Mouse (Mus musculus): ENCODE results near the gene Nutf2. TPM values are rescaled to one million over a fixed set of nuclear protein-coding genes. Genes with fewer than 3 reads are reported as not detected.

Nutf2 gene
- polyA plus RNA-seq (2012; rRNA removed) = 59.4 and 65.4 TPM in 2 replicates

GRCm38 (mm10) chr8:105860143-105860981, at the start of gene Nutf2:
Nutf2 (plus strand) TSS chr8:105860580.

GRCm38 (mm10) chr8:105826861-105827848, 33.2 kb upstream of the Nutf2 start, which contains the start of the genes Ranbp10 and Tsnaxip1:
Ranbp10 (minus strand) TSS chr8:105827350.
Tsnaxip1 (plus strand) TSS chr8:105827731.

GRCm38 (mm10) chr8:105853178-105853577, 7.2 kb upstream of the Nutf2 start, which contains the start of gene Cenpt:
Cenpt (minus strand) TSS chr8:105853278.

GRCm38 (mm10) chr8:105854715-105855216, 5.6 kb upstream of the Nutf2 start, which contains the start of gene Thap11:
Thap11 (plus strand) TSS chr8:105855132.

GRCm38 (mm10) chr8:105880754-105881520, 20.6 kb downstream of the Nutf2 start, which contains the start of gene Edc4:
Edc4 (plus strand) TSS chr8:105880881.

GRCm38 (mm10) chr8:105893339-105893738, 33.0 kb downstream of the Nutf2 start, which contains the start of gene Nrn1l:
Nrn1l (plus strand) TSS chr8:105893567.

GRCm38 (mm10) chr8:105900180-105900940, 40.0 kb downstream of the Nutf2 start, which contains the start of gene Pskh1:
Pskh1 (plus strand) TSS chr8:105900441.

Other genes starting within 250 kb of the Nutf2 start
- gene Ctcf, start 224.0 kb upstream of the Nutf2 start, polyA plus RNA-seq (2012; rRNA removed) = 12.4 and 14.0 TPM in 2 replicates
- not detected in 2 replicates for gene Agrp, start 223.2 kb upstream of the Nutf2 start, polyA plus RNA-seq (2012; rRNA removed)
- 1.8 TPM in 2 replicates for gene Carmil2, start 174.3 kb upstream of the Nutf2 start, polyA plus RNA-seq (2012; rRNA removed)
- 8.9 and 10.0 TPM in 2 replicates for gene Acd, start 159.5 kb upstream of the Nutf2 start, polyA plus RNA-seq (2012; rRNA removed)
- 4.9 and 5.3 TPM in 2 replicates for gene Pard6a, start 159.4 kb upstream of the Nutf2 start, polyA plus RNA-seq (2012; rRNA removed)
- gene 4933405L10Rik, start 152.9 kb upstream of the Nutf2 start, polyA plus RNA-seq (2012; rRNA removed) = not detected in 2 replicates
- gene Enkd1, start 152.4 kb upstream of the Nutf2 start, polyA plus RNA-seq (2012; rRNA removed) = 4.3 and 5.1 TPM in 2 replicates
- 1.3 and 1.4 TPM in 2 replicates for gene Gfod2, start 101.9 kb upstream of the Nutf2 start, polyA plus RNA-seq (2012; rRNA removed)
- 35.8 and 39.9 TPM in 2 replicates for gene Ranbp10, start 33.2 kb upstream of the Nutf2 start, polyA plus RNA-seq (2012; rRNA removed)
- 0.05 and 0.08 TPM in 2 replicates for gene Tsnaxip1, start 32.8 kb upstream of the Nutf2 start, polyA plus RNA-seq (2012; rRNA removed)
- gene Cenpt, start 7.3 kb upstream of the Nutf2 start, polyA plus RNA-seq (2012; rRNA removed) = 13.7 and 15.3 TPM in 2 replicates
- 20.3 TPM in 2 replicates for gene Thap11, start 5.4 kb upstream of the Nutf2 start, polyA plus RNA-seq (2012; rRNA removed)
- 13.5 and 15.0 TPM in 2 replicates for gene Edc4, start 20.3 kb downstream of the Nutf2 start, polyA plus RNA-seq (2012; rRNA removed)
- 0.24 and 0.31 TPM in 2 replicates for gene Nrn1l, start 33.0 kb downstream of the Nutf2 start, polyA plus RNA-seq (2012; rRNA removed)
- gene Pskh1, start 39.9 kb downstream of the Nutf2 start, polyA plus RNA-seq (2012; rRNA removed) = 12.6 and 14.4 TPM in 2 replicates
- gene Ctrl, start 73.3 kb downstream of the Nutf2 start, polyA plus RNA-seq (2012; rRNA removed) = 0.66 and 1.1 TPM in 2 replicates
- gene Psmb10, start 77.9 kb downstream of the Nutf2 start, polyA plus RNA-seq (2012; rRNA removed) = 49.3 and 54.3 TPM in 2 replicates
- gene Lcat, start 82.8 kb downstream of the Nutf2 start, polyA plus RNA-seq (2012; rRNA removed) = 212 and 219 TPM in 2 replicates
- gene Slc12a4, start 105.5 kb downstream of the Nutf2 start, polyA plus RNA-seq (2012; rRNA removed) = 9.7 and 12.2 TPM in 2 replicates
- gene Dpep3, start 118.8 kb downstream of the Nutf2 start, polyA plus RNA-seq (2012; rRNA removed) = not detected in 2 replicates
- gene Dus2, start 130.8 kb downstream of the Nutf2 start, polyA plus RNA-seq (2012; rRNA removed) = 6.8 and 7.1 TPM in 2 replicates
- not detected in 2 replicates for gene Dpep2nb, start 145.4 kb downstream of the Nutf2 start, polyA plus RNA-seq (2012; rRNA removed)
- 7.3 and 7.7 TPM in 2 replicates for gene Ddx28, start 151.3 kb downstream of the Nutf2 start, polyA plus RNA-seq (2012; rRNA removed)
- 7.9 and 8.0 TPM in 2 replicates for gene Nfatc3, start 198.3 kb downstream of the Nutf2 start, polyA plus RNA-seq (2012; rRNA removed)

All from liver, embryonic 18 days (tissue).